Mouse (Mus musculus) CD4-positive, CD25-positive, alpha-beta regulatory T cell, adult 4 months (primary cell): ENCODE data around the gene Cks1brt. TPM values are rescaled to one million over a fixed set of nuclear protein-coding genes. Genes with fewer than 3 reads are reported as not detected.
"Not testable (repeated sequence)": the region's sequence is repeated elsewhere in the genome, so short reads cannot be mapped to it uniquely, and the experiment has no call there.

Experiments used
- ATAC-seq: one replicate; pipeline ENCODE4 v1.8.0; 2017
- polyA plus RNA-seq, 2 experiments: library from polyadenylated mRNA; unstranded; fragments of 100-300 nt; shearing (Covaris generic); gene quantifications; one replicate each; pipeline ENCODE4 v1.2.1; 2017

Gene Cks1brt
- not detected for polyA plus RNA-seq

DNA sequence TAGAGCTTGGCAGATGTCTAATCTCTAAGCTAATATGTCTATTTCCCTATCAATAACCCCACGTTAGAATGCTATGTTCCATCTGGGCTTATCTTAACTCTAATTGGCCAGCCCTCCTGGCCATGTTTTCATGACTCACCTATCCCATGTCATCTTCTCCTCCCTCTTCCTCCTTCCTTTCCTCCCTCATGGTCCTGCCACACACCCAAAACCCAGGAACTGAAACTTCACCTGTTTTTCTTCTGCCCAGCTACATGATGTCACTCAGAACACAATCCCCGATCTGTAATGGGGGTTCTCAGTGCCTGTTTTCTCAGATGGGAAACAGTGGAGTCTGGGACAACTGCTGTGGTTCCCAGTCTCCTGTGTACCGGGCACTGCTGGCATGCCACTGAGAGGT, at the start of gene Cks1brt:
Gene Cks1brt (plus strand): TSS at position 301 of the 400 bp plus-strand sequence.
- ATAC-seq = no peak

DNA sequence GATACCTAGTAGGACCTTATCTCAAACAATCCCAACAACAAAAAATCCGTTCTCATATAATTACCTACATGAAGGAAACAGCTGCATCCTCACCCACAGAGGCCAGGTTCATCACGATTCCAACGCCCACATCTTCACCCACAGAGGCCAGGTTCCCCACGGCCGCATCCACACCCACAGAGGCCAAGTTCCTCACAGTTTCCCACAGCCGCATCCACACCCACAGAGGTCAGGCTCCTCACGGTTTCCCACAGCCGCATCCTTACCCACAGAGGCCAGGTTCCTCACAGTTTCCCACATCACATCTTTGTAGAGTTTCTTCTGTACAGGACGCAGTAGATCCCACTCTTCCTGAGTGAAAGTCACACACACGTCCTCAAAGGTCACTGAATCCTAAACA, 38.5 kb upstream of the Cks1brt start:
- ATAC-seq = no peak

DNA sequence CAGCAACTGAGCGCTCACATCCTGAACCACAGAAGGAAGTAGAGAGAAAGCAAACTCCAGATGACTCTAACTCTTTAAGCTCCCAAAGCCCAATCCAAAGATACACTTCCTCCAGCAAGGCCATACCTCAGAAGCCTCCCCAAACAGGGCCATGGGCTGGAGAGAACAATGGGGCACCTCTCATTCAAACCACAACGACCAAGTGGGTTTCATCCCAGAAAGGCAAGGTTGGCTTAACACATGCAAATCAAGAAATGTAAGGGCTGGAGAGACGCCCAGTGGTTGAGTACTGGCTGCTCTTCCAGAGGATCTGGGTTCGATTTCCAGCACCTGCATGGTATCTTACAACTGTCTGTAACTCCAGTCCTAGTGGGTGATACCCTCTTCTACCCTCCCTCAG, 36.2 kb upstream of the Cks1brt start:
- no peak for ATAC-seq

DNA sequence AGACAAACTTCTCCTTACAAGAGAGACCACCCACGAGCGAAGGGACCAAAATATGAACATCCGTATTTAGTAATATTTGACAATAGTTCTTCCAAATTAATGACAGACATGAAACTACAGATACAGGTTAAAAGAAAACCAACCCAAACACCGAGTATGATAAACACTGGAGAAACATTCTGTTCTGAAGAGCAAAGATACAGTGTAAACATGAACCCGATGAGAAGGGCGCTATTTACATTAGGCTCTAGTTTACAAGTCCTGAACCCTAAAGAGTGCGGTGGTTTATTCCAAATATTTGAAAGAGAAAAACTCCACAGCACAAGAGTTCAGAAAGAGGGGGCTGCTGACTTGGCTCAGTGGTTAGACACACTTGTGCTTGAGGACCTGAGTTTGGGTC, 34.7 kb upstream of the Cks1brt start:
- ATAC-seq = no peak

DNA sequence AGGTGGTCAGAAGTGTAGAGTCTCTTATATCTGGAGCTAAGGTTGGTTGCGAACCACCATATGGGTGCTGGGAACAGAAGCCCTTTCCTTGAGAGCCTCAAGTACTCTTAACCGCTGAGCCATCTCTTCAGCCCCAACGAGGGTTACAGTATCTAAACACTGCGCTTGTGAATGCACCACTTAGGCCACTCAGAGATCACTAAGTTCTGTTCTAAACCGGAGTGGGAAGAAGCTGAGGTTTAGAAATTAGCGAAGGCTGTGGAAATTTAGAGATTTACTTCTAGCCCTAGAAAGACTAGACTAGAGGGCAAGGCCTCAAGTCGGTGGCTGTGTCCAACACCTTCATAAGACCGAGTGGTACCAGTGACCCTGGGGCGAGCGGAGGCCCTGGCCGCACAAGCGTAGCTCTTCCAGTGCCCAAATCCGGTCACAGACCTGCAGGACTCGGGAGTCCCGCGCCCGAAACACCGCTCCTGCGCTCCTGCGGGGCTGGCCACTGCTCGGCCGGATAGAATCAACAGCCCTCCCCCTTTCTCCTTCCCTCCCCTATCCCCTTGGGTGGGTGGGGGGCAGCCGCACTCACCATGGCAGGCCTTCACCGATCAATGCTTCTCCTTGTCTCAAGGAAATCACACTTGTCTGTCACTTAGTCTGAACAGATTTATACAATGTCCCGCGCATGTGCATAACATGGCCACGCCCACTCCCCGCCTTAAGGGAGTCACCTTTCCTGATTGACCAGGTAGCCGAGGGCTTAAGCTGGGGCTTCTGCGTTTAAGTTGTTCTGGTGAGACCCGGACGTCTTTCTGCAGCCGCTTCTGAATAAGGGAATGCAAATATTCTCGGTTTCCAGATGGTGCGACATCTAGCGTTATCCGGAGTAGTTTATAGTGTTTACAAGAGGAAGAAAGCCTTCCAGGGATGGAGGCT, 32.4 kb upstream of the Cks1brt start:
- no peak for ATAC-seq

DNA sequence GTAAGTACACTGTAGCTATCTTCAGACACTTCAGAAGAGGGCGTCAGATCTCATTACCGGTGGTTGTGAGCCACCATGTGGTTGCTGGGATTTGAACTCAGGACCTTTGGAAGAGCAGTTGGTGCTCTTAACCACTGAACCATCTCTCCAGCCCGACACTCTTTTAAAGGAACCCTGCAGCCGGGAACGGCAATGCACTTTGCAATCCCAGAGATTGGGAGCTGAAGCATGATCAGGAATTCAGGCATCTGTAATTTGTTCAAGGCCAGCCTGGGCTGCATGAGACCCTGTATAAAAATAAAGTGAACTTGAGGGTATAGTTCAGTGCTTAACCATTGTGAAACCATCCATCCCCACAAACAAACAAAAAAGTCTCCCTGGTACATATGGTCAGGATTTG, 31.5 kb upstream of the Cks1brt start:
- ATAC-seq = not testable (repeated sequence)

DNA sequence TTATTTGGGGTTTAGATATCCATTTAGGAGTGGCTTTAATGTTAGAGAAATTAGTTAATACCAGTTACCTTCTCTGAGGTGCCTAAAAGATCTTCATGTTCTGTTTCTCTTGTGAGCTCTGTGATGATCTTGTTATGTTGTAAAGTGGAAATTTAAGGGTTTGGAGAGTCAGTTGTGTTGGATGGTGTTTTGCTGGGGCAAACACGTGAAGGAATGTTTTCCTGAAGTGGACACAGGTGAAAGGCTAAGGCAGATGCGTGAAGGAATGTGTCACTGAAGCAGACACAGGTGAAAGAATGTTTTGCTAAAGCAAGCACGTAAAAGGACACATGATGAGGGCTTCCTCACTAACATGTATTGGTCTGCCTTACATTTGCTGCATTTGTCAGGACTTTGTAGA, 28.7 kb upstream of the Cks1brt start, which contains the start of gene Zfp791:
Gene Zfp791 (minus strand): TSS at position 101 of the 400 bp plus-strand sequence.
- no peak for ATAC-seq

DNA sequence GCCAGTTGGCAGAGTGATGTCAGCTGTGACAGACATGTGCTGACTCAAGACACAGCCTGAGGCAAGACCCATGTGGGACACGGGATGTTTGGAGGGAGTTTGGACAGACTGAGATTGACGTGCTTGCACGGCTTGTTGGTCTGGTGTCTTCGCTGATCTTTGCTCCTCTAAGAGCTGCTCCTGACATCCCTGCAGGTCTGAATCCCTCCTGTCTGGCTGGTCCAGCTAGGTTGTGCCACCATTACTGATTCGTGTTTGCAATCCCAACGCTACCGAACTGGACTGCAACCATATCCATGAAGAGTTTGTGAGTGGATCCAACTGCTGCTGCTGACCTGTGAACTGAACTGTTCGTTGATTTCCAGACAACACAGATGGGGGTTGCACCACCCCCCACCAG, 28.0 kb upstream of the Cks1brt start:
- ATAC-seq = no peak

DNA sequence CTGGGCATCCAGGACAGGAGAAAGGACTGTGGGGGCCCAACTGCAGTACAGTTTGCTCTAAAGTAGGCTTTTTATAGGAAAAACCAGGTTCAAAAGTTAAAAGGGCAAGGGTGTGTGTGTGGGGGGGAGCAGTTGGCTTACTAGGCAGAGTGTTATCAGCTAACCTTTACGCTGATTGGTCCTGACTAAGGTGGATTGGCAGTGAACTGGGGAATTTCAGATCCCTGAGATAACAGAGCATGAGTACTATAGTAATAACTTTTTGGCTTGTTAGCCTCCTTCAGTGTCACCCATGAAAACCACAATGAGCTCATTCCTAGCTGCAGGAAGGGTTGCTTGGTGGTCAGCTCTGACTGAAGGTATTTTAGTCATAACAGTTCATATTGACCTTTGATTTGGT, 19.4 kb upstream of the Cks1brt start:
- ATAC-seq = no peak

DNA sequence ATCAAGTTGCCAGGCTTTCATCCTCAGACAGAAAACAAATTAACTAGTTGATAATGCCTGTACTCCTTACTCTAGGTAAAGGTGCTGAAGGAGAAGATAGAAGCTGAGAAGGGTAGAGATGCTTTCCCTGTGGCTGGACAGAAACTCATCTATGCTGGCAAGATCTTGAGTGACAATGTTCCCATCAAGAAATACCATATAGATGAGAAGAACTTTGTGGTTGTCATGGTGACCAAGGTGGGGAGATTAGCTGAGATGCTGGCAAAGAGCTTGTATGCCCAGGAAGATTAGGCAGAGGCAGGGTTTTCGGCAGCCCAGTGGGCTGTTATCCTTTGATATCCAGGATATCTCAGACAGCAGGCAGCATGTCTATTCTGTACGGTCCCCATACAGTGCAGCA, 16.0 kb upstream of the Cks1brt start:
- not testable (repeated sequence) for ATAC-seq

DNA sequence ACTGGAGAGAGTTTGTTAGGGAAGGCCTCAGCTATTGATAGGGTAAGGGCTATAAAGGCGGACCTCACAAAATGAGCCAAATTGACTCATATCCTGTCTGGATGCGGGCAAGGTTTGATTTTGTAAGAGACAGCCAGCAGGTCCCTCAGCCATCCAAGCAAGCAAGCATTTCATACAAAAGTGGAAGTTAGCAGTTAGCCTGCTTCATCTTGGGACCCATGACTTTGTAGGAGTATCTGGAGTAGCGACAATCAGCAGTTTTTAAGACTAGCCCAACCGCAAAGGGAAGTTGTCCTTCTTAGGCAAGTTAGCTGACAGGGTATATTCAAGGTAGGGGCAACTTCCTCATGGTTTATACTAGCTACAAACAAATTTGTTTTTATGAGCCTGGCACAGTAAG, 9.2 kb upstream of the Cks1brt start:
- ATAC-seq = no peak

DNA sequence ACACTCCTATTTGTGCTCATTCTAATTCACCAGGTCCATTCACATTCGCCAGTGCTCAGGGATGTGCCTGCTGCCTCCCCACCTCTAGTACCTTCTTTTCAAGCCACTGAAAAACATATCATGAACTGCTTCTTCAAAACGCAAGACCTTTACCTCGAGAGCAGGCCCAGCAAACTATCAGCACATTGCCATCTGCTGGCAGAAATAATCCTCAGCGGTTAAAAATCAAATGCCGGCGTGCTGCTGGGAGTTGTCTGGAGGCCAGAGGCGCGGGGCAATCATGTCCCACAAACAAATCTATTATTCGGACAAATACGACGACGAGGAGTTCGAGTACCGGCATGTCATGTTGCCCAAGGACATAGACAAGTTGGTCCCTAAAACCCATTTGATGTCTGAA, 19.6 kb downstream of the Cks1brt start:
- ATAC-seq = no peak

DNA sequence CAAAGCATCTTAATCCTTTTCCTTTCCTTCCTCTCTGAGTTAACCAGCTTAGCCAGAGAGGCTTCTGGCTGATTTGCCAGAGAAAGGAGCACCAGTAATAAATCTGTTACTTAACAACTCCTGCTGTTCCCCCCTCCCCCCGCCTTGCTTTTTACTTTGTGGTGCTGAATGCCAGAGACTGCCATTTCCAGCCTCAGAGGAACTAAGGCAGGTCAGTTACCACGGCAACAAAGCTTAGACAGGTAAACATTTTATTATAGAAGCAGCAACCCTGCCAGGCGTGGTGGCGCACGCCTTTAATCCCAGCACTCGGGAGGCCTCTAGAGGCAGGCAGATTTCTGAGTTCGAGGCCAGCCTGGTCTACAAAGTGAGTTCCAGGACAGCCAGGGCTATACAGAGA, 24.2 kb downstream of the Cks1brt start:
- ATAC-seq = no peak

DNA sequence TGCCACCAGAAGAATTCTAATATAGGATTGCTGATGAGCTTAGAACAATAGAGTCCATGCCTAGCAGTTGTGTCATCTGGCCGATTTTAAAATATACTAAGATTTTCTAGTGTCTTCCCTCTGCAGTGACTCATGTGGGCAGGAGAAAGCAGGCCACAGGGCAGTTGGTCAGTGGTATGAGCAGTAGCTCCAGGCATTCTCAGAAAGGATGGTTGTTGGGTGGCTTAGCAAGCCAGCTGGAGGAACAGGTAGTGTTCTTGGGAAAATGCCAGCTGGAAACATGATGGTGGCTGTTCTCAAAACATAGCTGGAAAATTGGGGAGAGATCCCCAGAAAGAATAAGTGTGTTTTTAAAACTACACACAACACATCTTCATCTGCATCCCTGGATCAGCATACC, 40.6 kb downstream of the Cks1brt start:
- ATAC-seq = no peak

DNA sequence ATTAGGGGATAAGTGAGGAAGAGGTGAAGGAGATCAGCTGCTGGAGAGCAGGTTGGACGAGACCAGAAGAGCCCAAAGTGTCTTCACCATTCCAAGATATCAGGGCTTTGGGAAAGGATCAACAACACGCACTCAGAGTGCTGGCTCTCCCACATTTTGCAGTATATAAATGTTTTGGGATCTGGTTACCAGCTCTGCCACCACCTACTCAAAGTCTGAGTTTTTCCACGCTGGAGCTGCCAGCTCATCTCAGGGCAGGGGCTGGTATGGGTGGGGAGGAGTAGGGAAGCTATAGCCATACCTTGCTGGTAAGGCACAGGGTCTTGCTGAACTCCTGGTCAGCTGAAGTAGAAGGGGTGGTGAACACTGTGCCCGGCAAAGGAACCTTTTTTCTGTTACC, 68.5 kb downstream of the Cks1brt start:
- no peak for ATAC-seq

DNA sequence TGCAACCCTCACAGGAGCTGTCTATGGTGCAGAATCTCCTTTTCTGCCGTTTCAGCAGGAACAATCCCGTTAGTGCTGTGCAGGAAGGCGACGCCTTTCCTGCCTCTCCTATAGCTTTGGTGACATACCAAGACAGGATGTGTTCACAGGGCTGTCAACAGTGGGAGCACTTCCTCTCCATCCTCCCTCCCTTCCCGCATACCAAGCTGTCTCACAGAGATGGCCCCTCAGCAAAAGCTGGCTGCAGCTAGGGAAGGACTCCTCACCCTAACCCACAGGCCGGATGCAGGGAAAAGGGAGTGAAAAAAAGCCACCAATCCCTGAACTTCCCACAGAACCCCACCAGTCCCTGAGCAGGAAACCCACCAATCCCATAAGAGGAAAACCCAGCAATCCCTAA, 69.3 kb downstream of the Cks1brt start:
- no peak for ATAC-seq

Other genes with a start within 250 kb of the Cks1brt start
- gene Klf1, start 250.0 kb upstream of the Cks1brt start, polyA plus RNA-seq = under 1 TPM in 1 of 2 experiments, not detected in 1; 0.22 TPM
- 10 to 100 TPM; 25.7 to 29.7 TPM for gene Dnase2a, start 243.4 kb upstream of the Cks1brt start, polyA plus RNA-seq
- 1 to 10 TPM; 1.2 to 1.3 TPM for gene Mast1, start 214.6 kb upstream of the Cks1brt start, polyA plus RNA-seq
- gene Rtbdn, start 204.9 kb upstream of the Cks1brt start, polyA plus RNA-seq = not detected
- not detected for gene Gm49661, start 182.5 kb upstream of the Cks1brt start, polyA plus RNA-seq
- 100 to 1,000 TPM; 213 to 298 TPM for gene Prdx2, start 182.3 kb upstream of the Cks1brt start, polyA plus RNA-seq
- gene Rnaseh2a, start 182.2 kb upstream of the Cks1brt start, polyA plus RNA-seq = 100 to 1,000 TPM in 1 of 2 experiments, 10 to 100 TPM in 1; 78.9 to 109 TPM
- gene Junb, start 173.2 kb upstream of the Cks1brt start, polyA plus RNA-seq = 10 to 100 TPM; 18.9 to 29.4 TPM
- 1 to 10 TPM; 4.2 to 5.6 TPM for gene Hook2, start 161.3 kb upstream of the Cks1brt start, polyA plus RNA-seq
- gene Best2, start 137.4 kb upstream of the Cks1brt start, polyA plus RNA-seq = not detected
- gene Asna1, start 126.6 kb upstream of the Cks1brt start, polyA plus RNA-seq = 10 to 100 TPM; 53.8 to 73.8 TPM
- 10 to 100 TPM; 15.5 to 28.1 TPM for gene Trir, start 125.1 kb upstream of the Cks1brt start, polyA plus RNA-seq
- gene Tnpo2, start 115.0 kb upstream of the Cks1brt start, polyA plus RNA-seq = 10 to 100 TPM; 15.0 to 30.1 TPM
- gene Fbxw9, start 91.9 kb upstream of the Cks1brt start, polyA plus RNA-seq = 1 to 10 TPM; 3.2 to 4.9 TPM
- 1 to 10 TPM; 1.1 to 3.6 TPM for gene Gm5741, start 83.9 kb upstream of the Cks1brt start, polyA plus RNA-seq
- 10 to 100 TPM; 42.7 to 45.0 TPM for gene Dhps, start 80.2 kb upstream of the Cks1brt start, polyA plus RNA-seq
- gene Wdr83os, start 71.2 kb upstream of the Cks1brt start, polyA plus RNA-seq = 100 to 1,000 TPM; 130 to 136 TPM
- 10 to 100 TPM; 41.0 to 56.0 TPM for gene Wdr83, start 70.6 kb upstream of the Cks1brt start, polyA plus RNA-seq
- 100 to 1,000 TPM in 1 of 2 experiments, 10 to 100 TPM in 1; 98.3 to 117 TPM for gene Man2b1, start 68.7 kb upstream of the Cks1brt start, polyA plus RNA-seq
- not detected for gene Zfp791, start 28.8 kb upstream of the Cks1brt start, polyA plus RNA-seq
- not detected for gene Olfr371, start 74.1 kb downstream of the Cks1brt start, polyA plus RNA-seq
- 10 to 100 TPM; 32.6 to 34.9 TPM for gene Orc6, start 147.7 kb downstream of the Cks1brt start, polyA plus RNA-seq
- gene Vps35, start 147.9 kb downstream of the Cks1brt start, polyA plus RNA-seq = 100 to 1,000 TPM in 1 of 2 experiments, 10 to 100 TPM in 1; 98.5 to 119 TPM
- gene Mylk3, start 234.4 kb downstream of the Cks1brt start, polyA plus RNA-seq = not detected